Mouse (Mus musculus): ENCODE measurements around the gene Papss2. TPM values are rescaled to one million over a fixed set of nuclear protein-coding genes. Genes with fewer than 3 reads are reported as not detected.
A peak's percentile ranks its signal among the peaks of the same experiment; 100 is the strongest.

Papss2 gene
- total RNA-seq, 1 experiment from 2014 or later, result 3.9 TPM

DNA sequence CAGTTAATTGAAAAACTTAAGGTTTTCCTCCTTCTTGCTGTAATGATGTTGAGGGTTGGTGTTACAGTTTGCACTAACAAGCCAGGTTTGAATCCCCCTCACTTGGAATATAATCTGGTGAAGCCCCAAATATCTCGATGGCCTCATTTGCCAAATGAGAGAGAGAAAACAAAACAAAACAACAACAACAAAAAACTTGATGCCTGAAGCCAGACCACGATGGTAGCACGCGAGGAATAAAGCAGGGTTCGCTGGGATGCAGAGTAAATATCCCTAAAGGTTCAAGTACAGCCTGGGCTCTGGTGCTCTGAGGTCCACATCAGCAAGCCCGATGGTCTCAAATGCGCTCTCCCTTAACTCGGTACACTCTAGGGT is 472 bp upstream of the Papss2 start:
- ATAC-seq (replicated peaks; ENCODE audit: low read depth, poor library complexity, severe bottlenecking), result no peak

DNA sequence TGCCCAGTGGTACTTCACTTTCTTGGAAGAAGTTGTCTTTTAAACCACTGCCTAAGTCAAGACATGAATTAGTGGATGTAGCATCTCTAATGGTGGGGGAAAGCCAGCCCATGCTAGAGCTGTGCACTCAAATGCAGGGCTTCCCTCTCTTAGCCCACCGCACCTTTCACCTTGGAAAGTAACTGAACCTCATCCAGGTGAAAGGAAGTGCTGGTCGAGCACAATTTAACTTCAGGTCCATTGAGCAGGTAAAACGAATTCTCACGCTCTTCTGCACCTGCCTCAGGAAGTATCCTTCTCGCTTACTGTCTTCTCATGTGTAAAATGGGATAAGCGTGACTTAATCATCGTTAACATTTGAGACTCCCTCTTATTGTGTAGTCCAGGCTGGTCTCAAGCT is 3.4 kb downstream of the Papss2 start:
- no peak for ATAC-seq (replicated peaks; ENCODE audit: low read depth, poor library complexity, severe bottlenecking)

DNA sequence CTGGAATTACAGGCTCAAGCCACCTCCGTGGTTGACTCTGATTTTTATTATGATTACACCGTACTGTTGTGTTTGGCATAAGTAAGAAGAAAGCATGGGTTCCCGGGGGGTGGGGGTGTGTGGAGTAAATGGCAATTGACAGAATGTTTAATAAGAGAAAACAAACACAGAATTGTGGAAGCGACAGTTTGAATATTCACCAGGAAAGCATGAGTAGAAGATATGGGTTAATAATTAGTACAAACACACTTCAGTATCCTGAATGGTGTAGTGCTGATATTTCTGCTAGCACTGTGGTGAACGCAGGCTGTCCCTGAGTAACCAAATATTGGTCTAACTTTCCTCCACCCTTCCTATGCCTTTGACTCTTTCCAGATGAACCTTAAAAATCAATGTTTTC is 3.8 kb downstream of the Papss2 start:
- no peak for ATAC-seq (replicated peaks; ENCODE audit: low read depth, poor library complexity, severe bottlenecking)

DNA sequence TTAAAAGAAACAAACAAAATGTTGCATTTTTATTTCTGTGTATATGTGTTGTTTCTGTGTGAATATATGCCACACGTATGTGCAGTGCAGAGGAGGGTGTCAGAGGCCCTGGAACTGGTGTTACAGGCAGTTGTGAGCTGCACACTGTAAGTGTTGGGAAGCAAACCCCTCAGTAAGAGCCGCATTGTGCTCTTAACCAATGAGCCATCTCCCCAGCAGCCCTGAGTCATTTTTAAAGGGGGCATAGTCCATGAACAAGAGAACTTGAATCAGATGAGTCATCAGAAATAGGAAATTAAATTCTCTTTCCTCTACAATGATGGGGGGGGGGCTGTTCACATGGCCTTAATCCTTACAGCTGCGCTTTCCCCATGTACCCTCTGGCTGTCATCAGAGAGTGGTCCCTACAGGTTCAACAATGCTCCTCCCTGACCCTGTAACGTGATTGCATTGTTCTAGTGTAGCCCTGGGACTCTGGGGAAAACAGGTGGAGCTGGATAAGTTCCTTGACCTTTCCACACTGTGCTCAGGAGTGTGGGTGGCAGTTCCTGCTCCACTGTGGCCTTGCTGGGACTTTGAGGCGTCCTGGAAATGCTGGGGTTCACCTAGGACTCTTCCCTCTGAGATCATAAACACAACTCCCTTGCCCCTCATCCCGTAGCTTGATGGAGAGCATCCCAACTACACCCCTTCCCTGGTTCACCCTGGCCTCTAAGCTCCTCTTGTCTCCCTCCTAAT is 5.6 kb downstream of the Papss2 start:
- ATAC-seq (replicated peaks; ENCODE audit: low read depth, poor library complexity, severe bottlenecking), result no peak

DNA sequence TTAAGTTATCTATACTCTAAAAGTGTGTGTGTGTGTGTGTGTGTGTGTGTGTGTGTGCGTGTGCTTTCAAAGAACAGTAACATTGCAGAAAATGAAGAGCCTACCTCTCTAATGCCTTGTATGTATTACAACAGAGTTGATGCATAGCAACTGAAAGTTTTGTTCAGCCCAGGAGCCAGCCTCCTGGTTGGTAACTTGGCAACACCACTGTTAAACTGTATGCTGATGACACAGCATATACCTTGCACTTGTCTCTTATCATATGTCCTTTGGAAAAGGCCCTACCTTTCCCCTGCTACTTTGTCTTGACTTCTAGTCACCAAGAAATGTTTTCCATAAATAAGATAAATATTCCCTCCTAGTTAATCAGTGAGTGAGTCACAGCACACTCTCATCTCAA is 7.9 kb downstream of the Papss2 start:
- peak; percentile 54 for ATAC-seq (replicated peaks; ENCODE audit: low read depth, poor library complexity, severe bottlenecking)

DNA sequence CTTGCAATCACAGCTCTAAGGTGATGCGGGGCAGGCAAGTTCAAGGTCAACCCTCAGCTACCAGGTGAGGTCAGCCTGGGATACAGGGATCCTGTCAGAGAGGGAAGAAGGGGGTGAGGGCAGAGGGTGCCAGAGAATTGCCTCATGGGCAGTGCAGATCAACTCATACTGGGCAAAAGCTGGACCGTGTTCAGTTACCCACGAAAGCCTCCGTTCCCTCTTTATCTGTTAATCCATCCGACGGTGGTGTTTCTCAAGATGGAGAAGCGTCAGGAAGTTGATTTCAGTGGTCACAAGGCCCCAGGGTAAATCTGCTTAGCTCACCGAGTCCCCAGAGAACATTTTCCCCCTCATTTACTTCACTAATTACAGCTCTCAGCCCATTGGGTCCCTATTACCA is 8.5 kb downstream of the Papss2 start:
- ATAC-seq (replicated peaks; ENCODE audit: low read depth, poor library complexity, severe bottlenecking), result peak; percentile 47; the same call in 1 of the 2 replicates

DNA sequence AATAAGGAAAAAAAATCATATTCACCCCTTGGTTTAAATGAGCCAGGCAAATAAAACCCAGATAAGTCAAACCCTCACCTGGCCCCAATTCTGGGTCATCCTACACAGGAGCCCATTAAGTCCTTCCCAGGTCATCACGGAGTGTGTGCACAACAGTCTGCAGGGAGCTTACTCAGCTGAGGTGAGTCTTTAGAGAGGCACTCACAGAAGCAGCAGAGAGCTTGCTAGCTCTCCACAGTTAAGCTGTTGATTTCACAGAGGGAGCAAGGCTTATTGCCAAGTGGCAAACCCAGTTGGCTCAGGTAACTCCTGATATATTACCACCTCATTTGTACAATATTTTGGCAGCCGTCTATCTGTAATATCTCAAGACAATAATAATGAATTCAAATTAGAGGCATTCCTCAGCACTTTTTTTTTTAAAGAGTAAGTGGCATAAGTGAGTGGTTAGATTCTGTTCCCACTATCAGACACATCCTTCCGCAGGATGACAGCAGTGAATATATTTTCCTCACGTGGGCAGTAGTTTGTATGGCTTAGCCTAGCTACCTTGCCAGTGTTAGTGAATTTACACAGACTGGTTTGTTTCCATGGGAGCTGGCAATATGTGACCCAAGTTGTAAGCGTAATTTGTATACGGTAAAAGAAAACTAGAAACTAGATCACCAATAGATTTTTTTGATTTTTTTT is 9.1 kb downstream of the Papss2 start:
- peak; percentile 54 for ATAC-seq (replicated peaks; ENCODE audit: low read depth, poor library complexity, severe bottlenecking)

DNA sequence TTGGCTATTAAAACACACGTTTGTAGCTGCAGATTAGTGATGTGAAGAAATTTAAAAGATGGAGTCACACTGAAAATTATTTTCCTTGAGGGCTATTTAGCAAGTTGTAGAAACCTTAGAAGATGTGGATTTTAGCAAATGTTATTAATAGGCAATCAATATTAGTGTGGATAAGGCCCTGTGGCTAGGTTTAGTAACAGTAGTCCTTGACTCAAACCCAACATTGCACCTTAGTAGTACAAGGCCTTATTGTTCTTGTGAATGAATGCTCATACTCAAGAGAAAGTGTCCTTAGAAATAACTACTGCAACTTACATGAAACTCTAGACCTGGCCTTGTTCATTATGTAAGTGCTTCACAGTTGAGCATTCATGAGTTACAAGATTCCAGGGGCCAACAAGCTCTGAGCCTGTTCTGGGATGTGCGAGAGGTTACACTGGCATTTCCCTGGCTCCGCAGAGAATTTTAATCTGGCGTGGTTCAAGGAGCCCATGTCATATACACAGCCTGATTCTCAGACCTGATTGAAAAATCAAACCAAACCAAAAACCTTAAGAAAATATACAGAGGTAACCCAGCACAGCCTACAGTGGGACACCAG is 10.7 kb downstream of the Papss2 start:
- no peak for ATAC-seq (replicated peaks; ENCODE audit: low read depth, poor library complexity, severe bottlenecking)

DNA sequence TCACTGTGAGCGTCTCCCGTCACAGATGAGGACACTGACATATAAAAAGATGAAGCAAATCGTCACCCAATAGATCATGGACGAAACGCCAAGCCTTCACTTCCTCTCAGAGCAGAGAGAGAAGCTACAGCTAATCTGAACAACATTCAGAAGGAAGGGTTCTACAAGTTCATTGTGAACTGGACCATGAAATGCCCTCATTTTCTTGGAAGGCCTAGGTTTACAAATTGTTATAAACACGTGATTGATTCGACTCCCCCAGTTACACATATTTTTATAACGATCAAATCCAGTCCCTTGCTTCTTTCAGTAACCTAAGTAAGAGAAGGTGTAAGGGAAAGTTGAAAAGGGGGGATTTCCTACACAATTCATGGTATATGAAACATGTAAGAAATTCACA is 11.4 kb downstream of the Papss2 start:
- no peak for ATAC-seq (replicated peaks; ENCODE audit: low read depth, poor library complexity, severe bottlenecking)

DNA sequence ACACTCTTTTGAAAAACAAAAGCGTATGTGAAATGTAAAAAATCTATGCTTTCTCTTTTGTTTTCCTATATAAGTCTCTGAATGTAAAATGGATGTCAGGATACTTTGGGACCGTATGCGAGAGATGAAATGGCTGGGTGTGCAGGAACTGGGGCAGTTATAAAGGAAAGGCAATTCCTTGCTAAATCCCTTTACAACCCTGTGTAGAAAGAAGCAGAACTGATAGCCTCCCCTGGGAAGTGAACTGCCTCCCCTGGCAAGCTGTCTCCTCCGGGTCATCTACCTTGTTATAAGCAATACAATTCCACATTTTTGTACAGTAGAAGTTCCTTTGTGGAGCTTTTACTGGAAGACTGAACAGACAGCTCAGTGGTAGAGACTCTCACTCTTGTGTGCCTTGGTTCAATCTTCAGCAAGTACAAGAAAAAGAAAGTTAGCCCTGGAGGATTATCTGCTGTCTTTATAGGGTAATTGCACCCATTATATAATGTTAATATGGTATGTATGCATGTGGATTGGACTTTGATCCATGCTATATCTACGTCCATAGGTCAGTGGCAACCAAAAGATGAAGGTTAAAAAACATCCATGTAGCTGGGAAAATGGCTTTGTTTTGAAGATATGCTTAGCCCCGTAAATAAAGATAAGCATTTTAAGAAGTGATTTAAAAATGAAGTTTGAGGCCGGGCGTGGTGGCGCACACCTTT is 15.9 kb downstream of the Papss2 start:
- ATAC-seq (replicated peaks; ENCODE audit: low read depth, poor library complexity, severe bottlenecking), result no peak

DNA sequence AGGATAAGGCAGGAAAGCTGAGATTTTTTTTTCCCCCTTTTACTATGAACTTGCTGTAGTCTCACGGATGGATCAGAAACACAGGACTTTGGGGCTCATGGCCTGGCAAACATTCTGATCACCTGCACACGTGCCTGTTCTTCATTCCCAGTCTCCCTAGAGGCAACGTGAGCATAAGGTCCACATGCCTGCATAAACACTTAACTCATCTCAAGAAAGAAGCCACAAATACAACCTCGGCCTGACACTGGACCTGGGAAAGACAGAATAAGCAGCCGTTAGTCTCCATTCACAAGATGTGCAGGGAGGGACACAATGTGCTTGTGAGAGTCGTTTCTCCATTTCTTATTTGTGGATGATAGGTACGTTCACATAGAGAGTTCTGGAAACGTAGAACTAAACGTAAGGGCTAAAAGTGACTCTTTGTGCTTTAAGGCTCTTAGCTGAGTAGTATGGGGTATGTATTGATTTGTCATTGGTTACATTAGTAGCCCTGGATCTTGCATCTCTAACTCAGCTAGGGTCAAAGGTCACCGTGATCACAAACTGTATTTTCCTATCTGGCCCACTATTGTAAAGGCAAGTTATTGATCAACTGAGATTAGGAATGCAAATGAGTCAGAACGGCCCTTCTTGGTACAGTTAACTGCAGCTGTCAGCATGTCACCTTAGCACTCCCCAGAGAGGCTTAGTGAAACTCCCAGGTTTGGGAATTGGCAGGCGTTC is 18.6 kb downstream of the Papss2 start:
- ATAC-seq (replicated peaks; ENCODE audit: low read depth, poor library complexity, severe bottlenecking), result no peak

DNA sequence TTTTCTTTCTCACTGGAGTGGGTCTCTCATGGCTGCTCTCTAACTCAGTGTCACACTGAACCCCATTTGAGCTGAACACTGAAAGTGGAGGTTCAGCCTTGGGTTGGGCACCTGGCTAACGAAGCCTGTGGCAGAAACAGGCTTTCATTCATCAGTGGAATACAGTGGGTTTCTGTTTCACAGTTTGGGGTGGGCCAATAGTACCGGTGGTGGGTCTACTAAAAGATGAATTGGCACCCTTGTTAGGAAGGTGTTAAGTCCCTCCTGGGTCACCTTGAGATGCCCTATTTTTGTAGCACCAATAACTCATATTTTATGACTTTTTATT is 19.1 kb downstream of the Papss2 start:
- no peak for ATAC-seq (replicated peaks; ENCODE audit: low read depth, poor library complexity, severe bottlenecking)

DNA sequence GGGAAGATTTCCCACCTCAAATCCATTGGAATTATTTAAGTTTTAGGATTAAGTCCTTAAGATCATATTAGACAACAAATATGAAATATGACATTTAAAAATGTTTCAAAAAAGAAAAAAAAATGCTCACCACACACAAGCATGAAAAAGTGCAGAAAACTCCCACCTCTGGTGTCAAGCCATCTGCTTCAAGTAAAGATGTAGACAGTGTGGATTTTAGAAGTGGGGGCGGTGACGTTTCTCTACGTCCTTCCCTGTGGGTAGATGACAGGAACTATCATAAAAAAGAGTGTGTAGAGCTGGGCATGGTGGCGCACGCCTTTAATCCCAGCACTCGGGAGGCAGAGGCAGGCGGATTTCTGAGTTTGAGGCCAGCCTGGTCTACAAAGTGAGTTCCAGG is 21.1 kb downstream of the Papss2 start:
- no peak for ATAC-seq (replicated peaks; ENCODE audit: low read depth, poor library complexity, severe bottlenecking)

DNA sequence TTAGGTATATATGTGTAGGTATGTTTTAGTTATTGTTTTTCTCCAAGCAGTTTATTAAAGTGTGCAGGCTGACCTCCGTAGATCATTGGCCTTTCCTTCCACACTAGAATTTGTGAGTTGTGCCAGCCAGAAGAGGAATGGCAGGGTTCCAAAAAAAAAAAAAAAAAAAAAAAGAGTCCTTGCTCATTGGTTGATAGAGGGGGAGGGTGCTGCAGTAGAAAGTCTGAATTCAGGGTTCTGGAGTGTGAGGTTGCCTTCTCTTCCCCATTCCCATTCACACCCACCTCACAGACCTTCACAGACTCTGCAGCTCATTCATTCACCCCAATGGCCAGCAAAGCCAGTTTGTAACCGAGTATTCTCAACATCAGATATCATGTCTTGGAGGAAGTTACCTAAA is 24.1 kb downstream of the Papss2 start:
- no peak for ATAC-seq (replicated peaks; ENCODE audit: low read depth, poor library complexity, severe bottlenecking)

DNA sequence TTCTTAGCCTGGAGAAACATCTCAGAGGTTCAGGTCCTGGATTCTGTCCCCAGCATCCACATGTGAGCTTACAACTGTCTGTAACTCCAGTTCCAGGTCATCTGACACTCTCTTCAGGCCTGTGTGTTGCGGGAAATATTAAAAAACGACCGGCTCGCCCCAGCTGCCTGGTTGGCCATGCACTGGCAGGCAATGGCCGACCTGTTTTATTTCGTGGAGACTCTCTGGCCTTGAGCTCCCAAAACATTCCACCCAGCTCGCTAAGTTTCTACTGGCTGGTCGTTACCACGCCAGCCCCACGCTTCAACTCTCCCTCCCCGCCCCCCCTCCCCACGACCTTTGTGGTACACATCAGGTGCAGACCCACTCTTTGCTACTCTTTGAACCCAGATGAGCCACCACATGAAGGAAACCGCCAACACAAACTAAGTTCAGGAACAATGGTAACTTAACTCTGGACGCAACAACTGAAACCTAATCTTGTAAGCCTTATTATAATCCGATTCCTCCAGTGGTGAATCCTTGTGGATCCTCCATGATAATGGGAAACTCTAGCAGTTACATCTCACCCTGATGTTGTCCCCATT is 25.4 kb downstream of the Papss2 start:
- no peak for ATAC-seq (replicated peaks; ENCODE audit: low read depth, poor library complexity, severe bottlenecking)

DNA sequence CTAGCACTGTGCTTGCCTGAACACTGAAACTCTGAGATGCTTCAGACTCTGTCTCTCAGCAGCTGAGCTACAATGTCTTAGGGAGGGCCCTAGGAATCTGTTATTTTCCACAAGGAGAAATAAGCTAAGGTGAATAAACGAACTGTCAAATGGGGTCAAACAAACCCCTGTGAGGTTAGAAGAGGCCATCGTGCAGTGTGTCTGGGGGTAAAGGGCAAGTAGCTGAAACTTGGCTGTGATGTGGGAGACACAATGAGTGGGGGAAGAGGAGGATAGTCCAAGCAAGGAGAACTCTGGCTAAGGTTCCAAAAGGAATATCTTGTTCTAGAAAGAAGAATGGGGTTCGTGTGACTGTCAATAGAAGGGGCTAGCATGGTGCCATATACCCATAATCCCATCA is 26.6 kb downstream of the Papss2 start:
- ATAC-seq (replicated peaks; ENCODE audit: low read depth, poor library complexity, severe bottlenecking), result no peak

DNA sequence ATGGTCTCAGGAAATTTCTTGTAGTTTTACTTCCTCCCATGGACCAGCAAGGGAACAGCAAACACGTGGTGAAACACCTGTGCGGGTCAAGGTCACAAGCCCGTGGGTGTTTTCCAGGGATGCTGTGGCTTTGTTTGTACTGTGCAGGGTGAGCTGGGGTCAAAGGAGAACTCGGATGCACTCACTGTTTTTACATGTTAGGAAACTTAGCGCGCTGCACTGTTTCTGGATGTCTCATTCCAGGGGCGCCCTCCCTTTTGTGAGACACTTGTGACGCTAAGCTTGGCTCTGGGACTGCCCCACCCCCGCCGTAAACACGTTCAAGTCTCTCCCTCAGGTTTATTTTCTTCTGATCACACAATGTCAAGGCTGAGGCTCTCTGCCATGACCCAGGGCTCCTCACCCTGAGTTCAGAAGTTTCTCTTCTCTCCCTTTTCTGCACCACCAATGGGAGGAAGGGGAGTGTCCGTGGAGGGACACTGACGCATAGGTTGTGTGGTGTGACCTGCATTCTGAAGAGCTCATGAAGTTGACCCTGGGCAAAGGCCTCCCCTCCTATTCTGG is 31.3 kb downstream of the Papss2 start:
- no peak for ATAC-seq (replicated peaks; ENCODE audit: low read depth, poor library complexity, severe bottlenecking)

DNA sequence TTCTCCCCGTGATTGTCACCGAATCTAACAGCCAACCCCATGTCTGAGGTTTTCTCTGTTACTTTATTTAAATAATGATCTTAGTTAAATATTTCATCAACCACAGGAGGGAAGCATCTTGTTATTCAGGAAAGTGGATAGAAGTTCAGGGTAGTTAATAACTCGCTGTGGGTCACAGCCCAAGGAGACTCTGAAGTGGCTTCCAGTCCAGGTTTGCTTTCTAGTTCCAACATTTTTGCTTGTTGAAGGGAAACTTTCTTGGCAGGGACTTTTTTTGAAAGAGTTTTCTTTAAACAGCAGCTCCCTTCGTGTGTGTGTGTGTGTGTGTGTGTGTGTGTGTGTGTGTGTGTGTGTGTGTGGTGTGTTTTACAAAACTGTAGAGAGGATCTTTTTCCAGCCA is 32.0 kb downstream of the Papss2 start:
- no peak for ATAC-seq (replicated peaks; ENCODE audit: low read depth, poor library complexity, severe bottlenecking)

DNA sequence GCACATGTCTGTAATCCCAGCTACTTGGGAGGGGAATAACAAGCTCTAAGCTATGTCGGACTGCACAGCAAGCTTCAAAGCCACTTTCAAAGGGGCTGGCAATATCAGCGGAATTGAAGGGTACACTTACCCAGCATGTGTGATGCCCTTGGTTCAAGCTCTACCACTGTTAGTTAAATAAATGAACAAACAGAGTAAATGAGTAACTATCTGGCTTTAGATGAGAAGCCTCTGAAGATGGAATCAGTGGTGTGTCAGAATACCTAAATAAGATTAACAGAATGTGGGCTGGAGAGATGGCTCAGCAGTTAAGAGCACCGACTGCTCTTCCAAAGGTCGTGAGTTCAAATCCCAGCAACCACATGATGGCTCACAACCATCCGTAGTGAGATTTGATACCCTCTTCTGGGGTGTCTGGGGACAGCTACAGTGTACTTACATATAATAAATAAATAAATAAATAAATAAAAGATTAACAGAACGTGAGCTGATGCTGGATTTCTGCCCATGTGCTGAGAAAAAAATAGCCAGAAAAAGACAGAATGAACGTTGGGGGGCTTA is 33.1 kb downstream of the Papss2 start:
- no peak for ATAC-seq (replicated peaks; ENCODE audit: low read depth, poor library complexity, severe bottlenecking)

Data from common myeloid progenitor, adult 5-6 weeks (primary cell).